Comparison of ENCODE assay signal across 15 mouse cellular contexts in genomic region chr11:103512111-103512510, GRCm38 (mm10). TPM values are rescaled to one million over a fixed set of nuclear protein-coding genes. Genes with fewer than 3 reads are reported as not detected.
DNase-seq lines count a peak whose midpoint lies in the region.
"Had no signal": no experiment of that assay in that cellular context is flagged by ENCODE, and none has a peak within 500 bp of the region (broad histone marks: within the 10 kb centered on the region; RNA-seq: fewer than 3 reads in every experiment).

No protein-coding gene starts in this region.

- peak; percentile 1 for DNase-seq in adrenal gland, adult 8-10 months
- DNase-seq in adrenal gland, postnatal 25 days, result no peak
- DNase-seq in heart, adult 11 months, result peak; percentile 54
- DNase-seq in heart, adult 18-20 months, result no peak
- DNase-seq: cerebellum, adult 11 months; cerebellum, adult 18-20 months; cerebellum, adult 8-10 months; cerebellum, adult 9-11 months; cerebellum, postnatal 14 days; cerebellum, postnatal 36 days; embryo, embryonic 11 days had no signal

RNA-seq across cellular contexts. Expression of gene Lrrc37a, which starts 7.7 kb away (rescaled TPM):
- not detected for total RNA-seq in adrenal gland, adult 8-10 months (2022)
- total RNA-seq in adrenal gland, postnatal 25 days (2021), result not detected in 2 replicates
- not detected for total RNA-seq in heart, adult 18-20 months (2021)
- total RNA-seq: adrenal gland, postnatal 4 days; common myeloid progenitor, adult 5-6 weeks; ES-E14; MEL had no signal

Comparison
In these comparisons a context has a peak if more than half of its experiments do, and no peak if none do; other contexts are left out.
1. DNase-seq: peak in adrenal gland, adult 8-10 months (single experiment) and heart, adult 11 months (single experiment); none in adrenal gland, postnatal 25 days (single experiment) and heart, adult 18-20 months (0 of 2).